Mouse (Mus musculus) embryonic fibroblast, embryonic 13.5 days (primary cell): Measurements from ENCODE around the gene Gemin2.
"Not testable (repeated sequence)": the region's sequence is repeated elsewhere in the genome, so short reads cannot be mapped to it uniquely, and the experiment has no call there.

Source experiments
- CTCF ChIP-seq: IDR thresholded peaks from 2 replicates; pipeline ENCODE4 v1.5.1; 2011; ENCODE audit warnings: mild to moderate bottlenecking, control low read depth, low read length, moderate library complexity, borderline replicate concordance; ENCODE audit not compliant: insufficient read depth
- POLR2A ChIP-seq: IDR thresholded peaks from 2 replicates; pipeline ENCODE4 v1.6.1; 2011; ENCODE audit warnings: low read depth, mild to moderate bottlenecking, control low read depth, low read length, moderate library complexity

DNA sequence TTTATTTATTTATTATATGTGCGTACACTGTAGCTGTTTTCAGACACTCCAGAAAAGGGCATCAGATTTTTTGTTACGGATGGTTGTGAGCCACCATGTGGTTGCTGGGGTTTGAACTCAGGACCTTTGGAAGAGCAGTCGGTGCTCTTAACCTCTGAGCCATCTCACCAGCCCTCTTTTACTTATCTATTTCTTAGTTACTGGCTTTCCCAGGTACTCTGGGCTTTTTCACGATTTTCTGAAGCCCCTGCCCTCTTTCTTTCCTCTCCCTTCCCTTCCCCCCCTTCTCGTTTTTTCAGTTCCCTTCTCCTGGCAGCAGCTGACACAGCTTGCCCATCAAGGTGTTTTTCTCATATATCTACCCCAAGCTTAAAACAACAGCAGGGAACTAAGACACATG lies 45.0 kb downstream of the Gemin2 start:
- not testable (repeated sequence) for TF ChIP-seq CTCF, POLR2A
